Mouse (Mus musculus) left cerebral cortex, postnatal 10 days (tissue): ENCODE data around the gene Polr3gl. TPM values are rescaled to one million over a fixed set of nuclear protein-coding genes. Genes with fewer than 3 reads are reported as not detected.
A peak's percentile ranks its signal among the peaks of the same experiment; 100 is the strongest.

ENCODE experiments used
- DNase-seq, 2 experiments: peaks; one replicate each; pipeline ENCODE4 v3.0.0; 2021 to 2022; ENCODE audit warnings: low spot score in 2 of 2, mixed read lengths in 1 of 2; ENCODE audit errors: extremely low spot score in 1 of 2
- intact Hi-C: fragments of 180-260 bp; cut with DNase I; formaldehyde crosslinking; loops from one replicate; pipeline ENCODE4 v1.15.1; 2025
- total RNA-seq, 2 experiments: library from RNA; stranded (reverse); gene quantifications; 2 replicates each; pipeline ENCODE4 v1.2.3; 2021

Gene Polr3gl
- total RNA-seq, 2 experiments from 2014 or later: 26.3 to 29.3 TPM

DNA sequence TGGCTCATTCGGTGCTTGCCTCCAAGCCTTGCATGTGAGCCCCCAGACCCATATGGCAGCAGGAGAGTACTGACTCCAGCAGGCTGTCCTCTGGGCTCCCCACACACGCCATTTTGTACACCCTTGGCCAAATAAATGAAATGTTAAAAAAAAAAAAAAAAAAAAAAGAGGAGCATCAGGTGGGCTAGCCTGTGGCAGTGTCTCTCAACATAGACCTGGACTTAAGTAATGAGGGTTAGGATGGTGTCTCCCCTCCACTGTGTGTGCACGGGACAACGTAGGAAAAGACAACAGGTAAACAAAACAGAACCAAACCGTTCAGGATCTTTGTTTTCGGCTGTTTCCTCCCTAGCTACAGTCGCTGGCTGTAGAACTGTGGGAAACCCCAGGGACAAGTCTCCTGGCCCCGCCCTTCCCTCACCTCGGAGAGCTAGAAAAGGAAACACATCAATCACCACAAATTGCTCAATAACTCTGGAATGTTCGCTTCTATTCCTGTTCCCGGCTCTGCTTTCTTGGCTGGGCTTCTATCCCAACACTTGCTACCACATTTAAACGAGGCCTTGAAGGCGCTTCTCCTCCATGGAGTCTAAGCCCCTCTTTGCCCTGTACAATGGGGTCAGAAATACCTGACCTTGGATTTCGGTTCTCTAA lies 17.8 kb downstream of the Polr3gl start:
- intact Hi-C loops: loop anchor here (1.0 kb wide), 1 partner anchor 25 kb away; no protein-coding TSS in a partner anchor
- peak in 1 of 2 experiments; percentile 78 for DNase-seq

DNA sequence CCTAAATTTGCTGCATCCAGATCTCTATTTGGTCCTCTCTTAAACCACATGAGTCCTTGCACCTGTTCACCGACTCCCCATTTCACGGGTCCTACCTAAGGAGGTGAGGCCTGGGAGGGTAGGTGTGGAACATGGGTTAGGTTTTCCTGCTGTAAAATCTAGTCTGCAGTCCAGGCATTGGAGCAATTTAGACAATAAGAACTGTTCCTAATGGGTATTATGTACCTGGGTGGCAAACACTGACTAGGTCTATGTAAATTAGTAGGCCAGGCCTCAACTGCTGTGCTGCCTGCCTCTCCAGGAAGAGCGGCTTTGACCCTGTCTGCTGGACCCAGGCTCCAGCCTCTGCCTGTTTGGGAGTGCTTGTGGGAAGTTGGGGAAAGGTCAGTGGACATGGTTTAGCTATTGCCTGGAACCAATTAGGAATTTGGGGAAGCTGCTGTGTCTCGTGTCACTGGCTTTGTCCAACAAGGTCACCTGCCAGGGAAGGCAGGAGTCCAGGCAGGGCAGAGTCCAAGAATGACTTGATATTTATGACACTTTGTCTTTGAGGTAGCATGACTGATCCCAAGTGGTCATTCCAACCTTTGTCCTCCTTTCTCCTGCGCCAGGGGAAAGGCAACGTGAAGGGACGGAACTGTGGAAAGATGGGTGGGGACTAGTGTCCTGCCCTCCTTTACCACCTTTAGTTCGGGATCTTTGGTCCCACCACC lies 18.6 kb downstream of the Polr3gl start:
- intact Hi-C loops: no loop called here
- no peak for DNase-seq

GRCm38 (mm10) chr3:96573611-96574511 lies 20.1 kb downstream of the Polr3gl start:
- intact Hi-C loops: no loop called here

DNA sequence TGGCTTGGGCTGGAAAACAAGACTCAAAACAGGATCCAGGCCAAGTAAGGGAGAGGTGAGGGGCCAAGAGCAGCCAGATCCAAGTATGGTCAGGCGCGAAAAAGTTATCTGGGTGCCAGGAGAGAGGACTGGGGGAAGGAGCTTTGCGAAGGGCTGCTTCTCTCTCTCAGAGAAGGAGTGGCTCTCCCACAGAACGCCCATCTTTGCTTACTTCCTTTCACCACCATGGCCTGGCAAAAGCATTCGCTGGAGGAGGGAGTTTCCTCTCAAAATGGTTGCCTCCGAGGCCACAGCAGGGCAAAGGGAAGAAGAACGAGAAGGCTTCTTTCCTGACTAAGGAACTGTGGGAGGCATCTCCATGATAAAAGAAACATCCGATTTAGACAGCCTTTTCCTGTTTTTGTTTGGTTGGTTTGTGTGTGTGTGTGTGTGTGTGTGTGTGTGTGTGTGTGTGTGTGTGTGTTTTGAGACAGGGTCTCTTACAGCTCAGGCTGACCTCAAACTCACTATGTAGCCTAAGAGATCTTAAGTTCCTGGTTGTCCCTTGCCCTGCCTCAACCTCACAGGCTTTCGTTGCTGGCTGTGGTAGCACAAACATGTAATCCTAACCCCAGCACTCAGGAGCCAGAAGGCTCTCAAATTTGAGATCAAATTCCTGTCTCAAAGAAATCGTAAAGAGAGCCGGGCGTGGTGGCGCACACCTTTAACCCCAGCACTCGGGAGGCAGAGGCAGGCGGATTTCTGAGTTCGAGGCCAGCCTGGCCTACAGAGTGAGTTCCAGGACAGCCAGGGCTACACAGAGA lies 21.9 kb downstream of the Polr3gl start:
- intact Hi-C loops: no loop called here

More at GRCm38 (mm10) chr3:96573611-96574511, 20.1 kb downstream of the Polr3gl start:
- no peak for DNase-seq

DNA sequence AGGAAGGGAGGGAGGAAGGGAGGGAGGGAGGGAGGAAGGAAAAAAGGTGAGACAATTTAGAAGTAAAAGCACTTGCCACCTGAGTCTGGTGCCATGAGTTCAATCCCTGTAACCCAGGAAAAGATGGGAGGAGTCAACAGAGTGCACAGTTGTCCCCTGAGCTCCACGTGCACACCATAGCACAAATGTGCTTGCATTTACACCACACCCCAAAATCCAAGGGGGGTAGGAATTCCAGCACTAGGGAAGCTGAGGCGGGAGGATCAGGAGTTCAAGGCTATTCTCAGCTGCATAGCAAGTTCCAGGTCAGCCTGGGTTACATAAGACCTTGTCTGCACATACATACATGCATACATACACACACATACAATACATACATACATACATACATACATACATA lies 22.6 kb downstream of the Polr3gl start:
- intact Hi-C loops: no loop called here
- DNase-seq: no peak

More for the DNA sequence above, 21.9 kb downstream of the Polr3gl start:
- DNase-seq: no peak

DNA sequence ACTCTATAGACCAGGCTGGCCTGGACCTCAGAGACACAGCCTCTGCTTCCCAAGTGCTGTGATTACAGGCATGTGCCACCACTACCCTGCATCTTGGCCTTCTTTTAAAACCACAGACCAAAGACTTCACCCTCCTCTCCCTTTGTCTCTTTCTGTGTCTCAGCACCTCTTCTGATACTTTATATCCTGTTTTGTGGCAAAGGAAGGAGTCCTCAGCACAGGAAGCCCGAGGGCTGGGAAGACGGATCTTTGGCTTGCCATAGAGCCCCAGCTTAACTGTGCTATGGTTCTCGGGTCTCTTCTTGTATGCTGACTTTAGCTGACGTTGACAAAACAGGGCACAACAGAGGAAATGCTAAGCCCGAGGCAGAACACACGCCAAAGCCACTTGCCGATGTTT lies 23.3 kb downstream of the Polr3gl start:
- DNase-seq: no peak
- intact Hi-C loops: no loop called here

GRCm38 (mm10) chr3:96569966-96570605 lies 23.9 kb downstream of the Polr3gl start:
- no peak for DNase-seq
- intact Hi-C loops: no loop called here

- no peak for DNase-seq
- intact Hi-C loops: no loop called here
Measured at GRCm38 (mm10) chr3:96569506-96569905, 24.5 kb downstream of the Polr3gl start.

DNA sequence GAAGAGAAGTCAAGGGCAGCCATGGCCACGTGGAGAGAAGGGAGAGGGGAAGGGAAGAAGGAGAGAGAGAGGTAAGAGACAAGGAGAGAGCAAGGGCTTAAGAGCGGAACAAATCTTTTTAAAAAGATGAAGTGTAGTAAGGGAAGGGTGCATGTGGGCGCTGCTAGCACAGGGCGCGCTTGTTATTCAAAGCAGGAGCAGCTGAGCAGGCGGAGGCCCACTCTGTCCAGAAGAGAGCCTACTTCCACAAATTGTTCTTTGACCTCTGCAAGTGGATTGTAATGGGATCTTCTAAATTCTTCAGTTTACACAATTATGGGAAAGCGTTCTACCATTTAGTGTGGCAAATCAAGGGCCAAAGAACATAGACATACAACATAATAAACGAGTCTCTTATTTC lies 25.4 kb downstream of the Polr3gl start:
- intact Hi-C loops: no loop called here
- no peak for DNase-seq

DNA sequence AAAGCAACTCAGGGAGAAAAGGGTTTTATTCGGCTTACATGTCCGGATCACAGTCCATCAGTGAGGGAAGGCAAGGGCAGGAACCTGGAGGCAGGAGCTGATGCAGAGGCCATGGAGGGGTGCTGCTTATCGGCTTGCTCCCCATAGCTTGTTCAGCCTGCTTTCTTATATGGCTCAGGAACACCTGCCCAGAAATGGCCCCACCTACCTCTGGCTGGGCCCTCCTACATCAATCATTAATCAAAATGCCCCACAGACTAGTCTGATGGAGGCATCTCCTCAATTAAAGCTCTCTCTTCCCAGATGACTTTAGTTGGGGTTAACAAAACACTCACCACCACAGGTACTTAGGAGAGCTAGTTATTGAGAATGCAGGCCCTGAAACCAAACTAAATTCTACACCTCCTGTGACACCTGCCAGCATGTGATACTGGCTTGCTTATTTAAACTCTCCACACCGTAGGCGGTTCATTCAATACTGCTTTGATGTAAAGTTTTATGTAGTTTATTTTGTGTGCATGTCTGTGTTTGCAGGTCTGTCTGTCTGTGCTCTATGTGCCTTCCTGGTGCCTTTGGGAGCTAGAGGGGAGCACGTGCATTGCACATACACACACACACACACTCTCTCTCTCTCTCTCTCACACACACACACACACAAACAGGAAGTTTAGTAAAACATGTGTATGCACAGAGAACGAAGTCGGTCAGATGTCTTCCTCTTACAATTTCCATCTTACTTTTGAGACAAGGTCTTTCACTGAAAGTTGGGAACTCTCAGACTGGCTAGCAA lies 27.1 kb downstream of the Polr3gl start:
- intact Hi-C loops: no loop called here
- no peak for DNase-seq

- intact Hi-C loops: no loop called here
- DNase-seq: no peak
Measured at GRCm38 (mm10) chr3:96565105-96565504, 28.9 kb downstream of the Polr3gl start.

GRCm38 (mm10) chr3:96564633-96565032 lies 29.3 kb downstream of the Polr3gl start:
- intact Hi-C loops: no loop called here
- DNase-seq: no peak

DNA sequence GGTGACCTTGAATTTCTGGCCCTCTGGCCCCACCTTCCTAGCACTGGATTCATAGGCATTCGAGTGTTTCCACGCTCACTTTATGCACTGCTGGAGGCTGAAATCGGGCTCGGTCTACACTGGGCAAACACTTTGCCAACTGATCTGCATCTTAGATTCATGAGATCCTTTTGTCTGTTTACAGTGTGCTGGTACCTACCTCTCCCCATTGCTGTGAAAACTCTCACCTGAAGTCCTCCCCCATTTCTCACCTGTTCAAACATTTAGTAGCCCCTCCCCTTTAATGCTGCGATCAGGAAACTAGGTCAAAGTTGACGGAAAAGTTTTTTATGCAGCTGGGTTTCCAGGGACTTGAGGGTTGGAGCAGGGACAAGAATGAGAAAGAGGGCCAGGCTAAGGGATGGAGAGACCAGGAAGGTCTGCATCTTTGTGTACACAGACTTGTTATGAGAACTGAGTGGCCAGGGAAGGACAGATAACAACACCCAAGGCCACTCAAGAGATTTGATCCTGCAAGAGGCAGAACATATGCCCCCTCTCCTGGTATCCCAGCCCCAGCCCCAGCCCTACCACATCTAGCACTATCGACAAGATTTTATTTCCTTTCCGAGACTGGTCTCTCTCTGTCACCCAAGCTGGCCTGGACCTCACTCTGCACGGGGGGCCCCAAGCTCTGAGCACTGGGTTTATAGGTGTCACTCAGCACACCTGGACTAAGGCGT lies 29.9 kb downstream of the Polr3gl start:
- intact Hi-C loops: no loop called here

GRCm38 (mm10) chr3:96563267-96563666 lies 30.7 kb downstream of the Polr3gl start:
- DNase-seq: no peak
- intact Hi-C loops: no loop called here

More for the DNA sequence above, 29.9 kb downstream of the Polr3gl start:
- DNase-seq: no peak

GRCm38 (mm10) chr3:96561946-96562681 lies 31.9 kb downstream of the Polr3gl start:
- intact Hi-C loops: no loop called here
- DNase-seq: no peak
